Mouse (Mus musculus) left cerebral cortex, adult 2 months (tissue): ENCODE measurements around the gene Dnm3. TPM values are rescaled to one million over a fixed set of nuclear protein-coding genes. Genes with fewer than 3 reads are reported as not detected.

Experiments used
- DNase-seq, 2 experiments: peaks; one replicate each; pipeline ENCODE4 v3.0.0; 2021 to 2022; ENCODE audit warnings: low spot score in 2 of 2, mixed read lengths in 1 of 2; ENCODE audit errors: extremely low spot score in 1 of 2
- H3K27ac ChIP-seq: fragments of 200-600 bp; 2 replicates; pipeline ENCODE4 v1.8.1; 2022
- H3K4me3 ChIP-seq: fragments of 200-600 bp; 2 replicates; pipeline ENCODE4 v1.8.1; 2022
- CTCF ChIP-seq: fragments of 200-600 bp; IDR thresholded peaks from 2 replicates; pipeline ENCODE4 v1.8.1; 2022; ENCODE audit warnings: antibody characterized with exemption, mild to moderate bottlenecking, moderate library complexity
- intact Hi-C: fragments of 180-260 bp; cut with DNase I; formaldehyde crosslinking; loops from one replicate; pipeline ENCODE4 v1.15.1; 2025
- total RNA-seq, 2 experiments: library from RNA; stranded (reverse); gene quantifications; 2 replicates each; pipeline ENCODE4 v1.2.3; 2021

The Dnm3 gene
- total RNA-seq, 2 experiments from 2014 or later: 102 to 103 TPM

DNA sequence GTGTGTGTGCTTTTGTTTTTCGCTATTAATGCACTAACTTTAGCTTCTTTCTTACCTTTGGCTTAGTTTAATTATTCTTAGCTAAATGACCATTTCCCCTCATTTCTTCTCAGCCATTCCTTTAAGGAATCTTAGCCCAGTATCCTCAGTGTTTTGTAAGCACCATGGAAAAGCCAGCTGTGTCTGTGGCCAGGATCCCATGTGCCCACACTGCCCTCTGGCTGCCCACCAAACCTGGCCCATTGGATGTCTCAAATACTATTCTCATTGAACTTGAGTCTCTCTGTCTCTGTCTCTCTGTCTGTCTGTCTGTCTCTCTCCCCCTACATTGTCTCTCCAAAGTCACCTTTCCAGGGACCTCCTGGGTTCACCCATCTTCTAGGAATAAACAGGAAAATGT, 201.8 kb downstream of the Dnm3 start:
- intact Hi-C loops: no loop called here
- DNase-seq: no peak
- H3K4me3 ChIP-seq: no peak overlapping the region
- H3K27ac ChIP-seq: no peak overlapping the region
- TF ChIP-seq CTCF: peak; percentile 38

DNA sequence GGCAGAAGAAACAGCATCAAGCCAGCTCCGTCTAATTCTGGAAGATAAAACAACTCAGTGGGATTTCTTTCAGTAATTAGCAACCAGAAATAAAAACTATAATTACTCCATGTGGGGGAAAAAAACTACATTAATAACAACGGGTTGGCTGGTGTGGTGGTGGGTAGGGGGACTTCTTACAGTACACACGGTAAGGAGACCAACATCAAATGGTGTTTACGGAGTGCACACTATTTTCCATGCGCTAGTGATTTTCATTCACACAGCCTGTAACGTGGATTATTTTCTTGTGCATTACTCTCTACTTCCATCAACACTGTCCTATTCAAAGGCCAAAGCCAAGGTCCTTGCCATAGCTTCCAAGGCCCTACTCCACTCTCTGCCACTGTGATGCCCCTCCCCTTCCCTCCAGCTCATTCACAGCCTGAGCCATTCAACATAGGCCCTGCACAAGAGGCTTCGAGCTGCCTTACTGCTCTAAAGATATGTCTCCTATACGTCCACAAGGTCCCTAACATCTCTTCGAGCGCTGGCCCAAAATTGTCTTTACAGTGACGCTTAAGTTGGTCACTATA, 203.1 kb downstream of the Dnm3 start:
- DNase-seq: no peak
- TF ChIP-seq CTCF: no peak
- intact Hi-C loops: no loop called here
- Histone ChIP-seq H3K27ac (no peak overlapping the region), H3K4me3 (no peak overlapping the region)

DNA sequence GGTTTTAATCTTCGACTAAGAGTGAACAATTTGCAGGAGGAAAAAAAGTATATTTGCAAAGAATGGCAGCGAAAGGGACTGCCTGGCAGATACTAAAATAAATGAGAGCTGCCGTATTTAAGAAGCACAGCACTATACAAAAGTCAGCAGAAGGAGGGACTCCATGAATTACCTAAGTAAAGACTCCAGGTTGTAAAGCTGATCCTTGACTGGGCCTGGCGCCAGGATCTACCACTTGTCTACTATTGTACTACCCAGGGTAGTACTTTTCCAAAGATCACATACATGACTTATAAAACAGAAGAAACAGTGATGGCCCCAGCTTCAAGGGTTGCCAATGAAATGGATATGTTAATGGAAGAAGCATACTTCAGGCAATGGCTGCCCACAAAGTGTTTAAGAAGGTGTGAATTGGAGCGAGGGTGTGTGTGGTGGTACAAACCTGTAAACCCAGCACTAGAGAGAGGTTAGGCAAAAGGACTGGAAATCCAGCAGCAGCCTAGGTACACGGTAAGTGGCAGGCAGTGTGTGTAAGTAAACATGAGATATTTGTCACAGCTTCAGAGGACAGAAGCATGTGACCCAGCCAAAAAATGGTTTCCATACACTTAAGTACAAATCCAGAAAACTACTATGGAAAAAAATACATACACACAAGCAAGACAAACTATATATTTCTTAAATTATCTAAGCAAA, 220.8 kb downstream of the Dnm3 start:
- H3K27ac ChIP-seq: no peak overlapping the region
- intact Hi-C loops: no loop called here
- no peak overlapping the region for H3K4me3 ChIP-seq
- no peak for TF ChIP-seq CTCF
- no peak for DNase-seq

DNA sequence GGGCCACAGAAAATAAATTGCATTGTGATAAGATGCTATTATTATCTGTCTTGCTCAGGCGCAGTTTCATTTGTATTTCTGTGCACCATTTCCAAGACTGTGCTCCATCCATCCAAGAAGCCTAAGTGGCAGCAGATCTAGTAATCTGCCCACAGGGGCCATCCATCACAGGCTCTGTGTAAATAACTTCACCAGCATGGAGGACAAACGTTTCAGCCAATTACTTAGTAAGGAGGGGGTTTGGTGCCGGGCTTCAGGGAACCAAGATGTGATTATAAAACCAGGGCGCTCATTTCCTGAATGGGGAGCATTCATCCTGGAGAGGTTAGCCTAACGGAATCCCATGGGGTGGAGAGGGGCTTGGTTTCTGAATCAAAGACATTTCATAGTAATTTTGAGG, 222.9 kb downstream of the Dnm3 start:
- intact Hi-C loops: no loop called here
- DNase-seq: no peak
- Histone ChIP-seq H3K27ac (no peak overlapping the region), H3K4me3 (no peak overlapping the region)
- TF ChIP-seq CTCF: no peak

DNA sequence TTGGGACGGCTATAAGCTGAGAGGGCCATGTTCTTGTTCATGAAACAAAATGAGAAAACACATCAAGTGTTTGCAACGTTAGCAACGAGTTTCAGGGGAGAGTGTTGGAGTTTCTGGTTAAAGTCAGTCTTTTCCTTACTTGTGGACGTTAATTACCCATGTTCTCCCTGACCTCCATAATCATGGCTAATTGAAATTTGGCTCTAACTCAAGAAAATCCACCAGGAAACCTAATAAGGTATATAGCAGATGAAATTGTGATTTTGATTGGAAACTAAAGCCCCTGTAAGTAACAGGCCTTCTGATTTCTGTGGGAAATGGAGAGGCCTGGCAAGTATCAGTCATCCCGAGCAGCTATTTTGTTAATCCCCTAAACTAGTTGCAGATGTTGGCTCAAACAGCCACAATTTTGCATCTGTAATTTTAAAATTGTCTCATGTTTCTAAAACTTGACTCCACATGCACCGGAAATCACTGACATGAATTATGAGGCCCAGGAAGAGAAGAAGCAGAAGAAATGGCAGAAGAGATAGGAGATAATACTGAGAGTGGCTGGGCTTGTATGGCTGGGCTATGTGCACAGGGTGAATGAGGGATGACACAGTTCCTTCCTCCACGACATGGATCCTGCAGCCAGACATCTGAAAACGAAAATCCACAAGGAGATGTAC, 223.7 kb downstream of the Dnm3 start:
- no peak overlapping the region for H3K4me3 ChIP-seq
- intact Hi-C loops: no loop called here
- TF ChIP-seq CTCF: no peak
- H3K27ac ChIP-seq: no peak overlapping the region
- no peak for DNase-seq

DNA sequence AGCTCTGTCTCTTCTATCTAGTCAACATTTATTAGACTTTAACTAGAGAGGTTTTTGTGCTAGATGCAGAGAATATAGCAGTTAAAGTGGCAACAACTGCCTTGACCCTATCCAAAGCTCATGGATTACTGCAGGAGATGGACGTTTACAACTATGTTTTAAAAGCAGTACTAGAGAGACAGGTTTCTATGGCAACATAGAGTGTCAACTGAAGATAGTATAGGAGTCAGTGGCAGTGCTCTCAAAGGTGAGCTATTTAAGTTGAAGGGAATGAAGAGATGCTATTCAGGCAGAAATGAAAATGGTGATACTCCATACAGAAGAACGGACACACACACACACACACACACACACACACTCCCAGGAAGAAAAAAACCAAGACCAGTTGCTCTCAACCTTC, 225.0 kb downstream of the Dnm3 start:
- Histone ChIP-seq H3K4me3 (no peak overlapping the region), H3K27ac (no peak overlapping the region)
- intact Hi-C loops: no loop called here
- TF ChIP-seq CTCF: no peak
- DNase-seq: no peak

DNA sequence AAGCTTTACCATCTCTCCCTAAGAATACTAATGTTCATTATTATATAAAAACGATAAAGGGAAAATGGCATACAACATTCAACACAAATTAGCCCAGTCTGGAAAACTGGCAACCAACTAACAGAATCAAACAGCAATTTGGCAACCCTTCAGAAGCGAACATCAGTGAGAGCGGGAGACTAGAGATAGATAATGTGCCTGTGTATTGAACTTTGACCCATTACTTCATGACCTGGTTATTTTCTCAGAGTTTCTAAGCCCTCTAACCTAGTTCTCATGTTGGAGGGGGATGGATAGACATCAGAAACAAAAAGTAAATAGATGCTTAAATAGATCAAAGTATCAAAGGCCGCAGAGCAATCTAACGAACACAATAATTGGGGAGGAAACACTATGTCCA, 230.6 kb downstream of the Dnm3 start:
- DNase-seq: no peak
- intact Hi-C loops: no loop called here
- TF ChIP-seq CTCF: no peak

DNA sequence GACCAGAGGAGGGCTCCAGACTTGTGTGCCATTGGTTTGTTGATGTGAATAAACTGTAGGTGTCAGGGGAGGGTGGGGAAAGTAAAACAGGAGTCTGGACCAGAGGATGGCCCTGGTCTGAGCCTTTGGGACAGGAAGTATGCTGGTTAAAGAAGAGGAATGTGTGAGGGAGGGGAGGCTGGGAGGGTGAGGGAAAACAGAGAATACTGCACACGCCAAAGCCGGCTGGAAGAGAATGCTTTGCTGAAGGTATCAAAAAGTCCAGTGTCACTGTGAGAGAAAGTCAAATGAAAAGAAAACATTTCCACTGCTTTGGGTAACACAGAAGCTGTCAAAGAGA, 234.2 kb downstream of the Dnm3 start:
- DNase-seq: no peak
- H3K27ac ChIP-seq: no peak overlapping the region
- no peak overlapping the region for H3K4me3 ChIP-seq
- intact Hi-C loops: no loop called here
- TF ChIP-seq CTCF: no peak

More for the DNA sequence above, 230.6 kb downstream of the Dnm3 start:
- no peak overlapping the region for H3K27ac ChIP-seq
- H3K4me3 ChIP-seq: no peak overlapping the region

DNA sequence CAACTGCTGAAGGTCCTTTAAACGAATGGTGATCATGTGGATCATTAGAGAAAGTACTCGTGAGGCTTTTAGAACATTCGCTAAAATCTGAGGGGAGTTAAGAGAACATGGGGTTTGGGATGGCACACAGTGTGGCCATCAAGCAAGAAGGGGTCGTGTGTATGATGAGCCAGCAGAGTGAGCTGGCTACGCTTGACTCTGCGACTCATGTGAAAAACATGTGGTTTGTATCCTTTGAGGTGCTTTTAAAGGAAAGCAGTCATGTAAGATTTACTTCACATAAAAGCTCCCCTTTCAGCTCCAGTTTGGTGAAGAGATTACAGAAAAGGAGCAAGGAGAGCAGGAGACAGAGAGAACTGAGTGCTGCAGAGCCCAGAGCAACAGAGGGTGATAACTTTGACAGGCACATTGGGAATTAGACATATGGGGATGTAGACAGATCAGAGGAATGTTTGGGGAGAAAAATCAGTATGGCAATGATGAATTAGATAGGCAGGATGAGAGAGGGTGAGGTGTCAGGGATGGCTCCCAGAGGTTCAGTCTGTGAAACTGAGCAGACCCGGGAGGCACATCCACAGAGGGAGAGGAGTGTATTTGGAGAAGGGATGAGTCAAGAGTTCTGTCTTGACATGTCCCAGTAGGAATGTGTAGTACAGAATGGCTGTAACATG, 234.7 kb downstream of the Dnm3 start:
- no peak for DNase-seq
- H3K27ac ChIP-seq: no peak overlapping the region
- H3K4me3 ChIP-seq: no peak overlapping the region
- intact Hi-C loops: no loop called here
- no peak for TF ChIP-seq CTCF

DNA sequence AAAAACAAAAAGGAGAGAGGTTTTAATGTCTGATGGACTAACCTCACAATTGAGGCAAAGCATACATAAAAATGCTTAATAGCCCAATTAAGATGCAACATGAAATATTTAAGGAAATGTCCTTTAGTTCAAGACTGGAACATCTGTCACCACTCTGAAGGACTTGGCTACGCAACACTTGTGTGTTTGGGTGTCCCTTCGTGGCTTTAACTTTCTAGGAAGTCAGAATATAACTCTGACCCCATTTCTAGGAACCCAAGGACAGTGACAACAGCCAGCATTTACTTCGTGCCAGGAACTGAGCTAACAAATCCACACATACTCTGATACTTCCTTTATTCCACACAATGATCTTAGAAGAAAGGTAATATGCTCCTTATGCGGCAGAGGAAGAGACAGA, 237.1 kb downstream of the Dnm3 start:
- Histone ChIP-seq H3K4me3 (no peak overlapping the region), H3K27ac (no peak overlapping the region)
- DNase-seq: no peak
- TF ChIP-seq CTCF: no peak
- intact Hi-C loops: no loop called here

DNA sequence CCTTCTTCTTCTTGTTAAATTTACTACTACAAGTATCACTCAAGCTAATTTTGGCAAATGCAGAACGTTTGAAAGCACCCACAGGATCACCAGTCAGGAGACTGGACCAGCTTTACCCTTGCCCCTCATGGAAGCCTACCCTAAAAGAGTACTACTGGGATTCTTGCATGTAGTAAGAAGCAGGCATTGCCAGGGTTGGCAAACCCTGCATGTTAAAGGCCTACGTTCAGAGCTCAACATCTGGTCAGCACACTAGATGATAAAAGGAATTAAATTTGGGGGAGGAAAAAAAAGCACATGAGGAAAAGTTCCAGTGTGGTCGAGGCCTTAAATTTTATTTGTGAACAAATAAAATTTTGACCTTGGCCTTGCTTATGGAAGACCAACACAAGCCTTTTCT, 239.2 kb downstream of the Dnm3 start:
- intact Hi-C loops: no loop called here
- Histone ChIP-seq H3K27ac (no peak overlapping the region), H3K4me3 (no peak overlapping the region)
- TF ChIP-seq CTCF: no peak
- DNase-seq: no peak

DNA sequence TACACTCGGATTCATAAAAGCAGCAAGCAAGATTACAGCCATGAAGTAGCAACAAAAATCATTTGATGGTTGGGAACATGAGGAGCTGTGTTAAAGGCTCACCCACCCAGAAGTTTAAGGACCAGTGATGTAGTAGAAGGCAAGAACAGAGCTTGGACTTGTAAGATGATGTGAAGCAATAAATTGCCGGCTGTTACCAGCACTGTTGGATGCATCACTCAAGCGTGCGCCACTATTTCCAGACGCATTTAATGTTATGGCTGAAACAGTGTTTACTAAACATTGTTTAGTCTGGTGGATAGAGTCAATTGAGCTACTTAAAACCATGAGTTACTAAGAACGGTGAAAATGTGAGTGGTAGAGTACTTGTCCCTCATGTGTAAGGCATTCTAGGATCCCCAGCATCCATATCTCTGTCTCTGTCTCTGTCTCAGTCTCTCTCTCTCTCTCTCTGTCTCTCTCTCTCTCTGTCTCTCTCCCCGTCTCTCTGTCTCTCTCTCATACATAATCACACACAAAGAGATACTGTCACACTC, 241.1 kb downstream of the Dnm3 start:
- no peak overlapping the region for H3K27ac ChIP-seq
- TF ChIP-seq CTCF: no peak
- DNase-seq: no peak
- intact Hi-C loops: no loop called here
- H3K4me3 ChIP-seq: no peak overlapping the region
